Mouse (Mus musculus): ENCODE results near the gene Nbas. TPM values are rescaled to one million over a fixed set of nuclear protein-coding genes. Genes with fewer than 3 reads are reported as not detected.

The Nbas gene
- polyA plus RNA-seq, 1 experiment from 2014 or later, result 16.2 TPM

DNA sequence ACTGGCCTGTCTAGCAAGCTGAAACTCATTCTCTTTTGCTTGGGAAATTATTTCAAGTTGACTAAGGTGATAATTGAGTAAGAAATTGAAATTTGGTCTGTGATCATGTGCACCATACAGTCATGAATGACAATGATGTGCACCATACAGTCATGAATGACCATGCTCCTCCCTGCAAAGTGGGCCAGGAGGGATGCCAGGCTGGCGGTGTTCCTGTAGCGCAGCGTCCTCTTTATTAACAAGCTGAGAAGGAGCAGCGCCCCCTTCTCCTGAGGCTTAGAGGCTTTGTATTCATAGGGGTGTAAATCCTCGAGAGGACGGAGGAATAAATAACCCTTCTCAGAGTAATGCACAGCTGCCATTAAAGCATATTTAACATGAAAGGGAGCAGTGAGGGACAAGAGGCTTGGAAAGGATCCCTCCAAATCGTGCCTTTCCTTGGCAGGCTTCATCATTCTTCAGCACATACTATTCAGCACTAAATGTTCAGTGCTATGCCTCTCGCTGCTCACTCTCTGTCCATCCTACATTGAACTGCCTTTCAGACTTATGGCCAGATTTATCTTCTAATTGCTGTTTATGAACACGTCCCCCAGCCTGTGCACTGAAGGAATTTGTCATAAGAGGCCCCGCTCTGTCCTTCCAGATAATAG is 230.4 kb downstream of the Nbas start:
- DNase-seq (ENCODE audit: low spot score), result no peak
- Histone ChIP-seq H3K27ac (replicated peaks) (no peak overlapping the region), H3K27me3 (replicated peaks; ENCODE audit: low read depth, poor library complexity, severe bottlenecking) (no peaks in the 10 kb centered on the region), H3K4me3 (no peak overlapping the region), H3K36me3 (replicated peaks) (no peaks in the 10 kb centered on the region), H3K9me3 (no peaks in the 10 kb centered on the region), H3K4me1 (no peaks in the 10 kb centered on the region)
- 83% methylated on average over 10 of the region's 10 CpGs for WGBS

DNA sequence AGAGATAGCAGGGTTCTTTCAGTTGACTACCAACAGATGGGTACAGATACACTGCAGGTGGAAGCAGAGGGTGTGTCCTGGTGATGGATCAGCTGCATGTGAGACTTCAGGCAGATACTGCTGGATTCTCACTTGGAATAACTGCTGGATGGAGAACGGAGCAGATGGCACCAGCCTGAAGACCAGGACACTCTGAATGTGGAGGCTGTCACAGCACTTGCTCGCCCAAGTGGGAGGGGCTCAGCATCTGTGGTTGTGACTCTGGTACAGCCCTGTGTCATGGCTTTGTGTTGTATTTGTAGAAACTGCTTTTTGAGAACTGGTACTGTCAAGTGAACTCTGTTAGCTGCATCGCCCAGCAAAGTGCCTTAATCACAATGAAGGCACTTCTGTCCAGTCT is 231.3 kb downstream of the Nbas start:
- Histone ChIP-seq H3K27me3 (replicated peaks; ENCODE audit: low read depth, poor library complexity, severe bottlenecking) (no peaks in the 10 kb centered on the region), H3K4me3 (no peak overlapping the region), H3K36me3 (replicated peaks) (no peaks in the 10 kb centered on the region), H3K4me1 (no peaks in the 10 kb centered on the region), H3K27ac (replicated peaks) (no peak overlapping the region), H3K9me3 (no peaks in the 10 kb centered on the region)
- 91% methylated on average over 3 of the region's 3 CpGs for WGBS
- no peak for DNase-seq (ENCODE audit: low spot score)

DNA sequence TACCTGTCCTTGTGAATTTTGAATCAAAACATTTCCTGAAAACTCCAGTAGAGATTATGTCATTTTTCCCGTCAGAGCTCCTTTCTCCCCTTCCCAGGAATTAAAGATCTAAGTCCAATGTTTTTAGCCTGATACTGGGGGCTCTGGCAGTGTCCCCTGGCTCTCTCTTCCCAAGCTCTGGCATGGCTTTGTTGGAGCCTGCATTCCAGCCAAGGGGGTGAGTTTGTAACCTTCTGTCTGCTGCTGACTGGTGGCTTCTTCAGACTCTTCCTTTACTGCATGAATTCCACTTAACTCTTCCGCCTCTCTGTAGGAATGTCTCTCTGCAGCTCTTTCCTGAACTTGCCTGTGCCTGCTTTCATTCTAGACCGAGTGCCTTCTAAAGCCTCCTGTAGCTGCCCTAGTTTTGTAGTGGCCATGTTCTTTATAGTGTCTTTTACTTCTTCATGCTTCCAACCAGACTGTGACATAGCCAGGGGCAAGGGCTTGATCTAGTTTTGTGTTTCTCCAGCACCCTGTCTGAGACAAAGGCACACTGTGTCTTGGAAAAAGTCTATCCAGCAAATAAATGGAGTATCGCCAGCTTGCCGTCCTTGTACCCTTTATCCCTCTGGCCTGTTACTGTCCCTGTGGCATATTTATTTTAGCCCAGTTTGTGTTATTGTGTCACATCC is 236.0 kb downstream of the Nbas start:
- H3K4me3 ChIP-seq, result no peak overlapping the region

DNA sequence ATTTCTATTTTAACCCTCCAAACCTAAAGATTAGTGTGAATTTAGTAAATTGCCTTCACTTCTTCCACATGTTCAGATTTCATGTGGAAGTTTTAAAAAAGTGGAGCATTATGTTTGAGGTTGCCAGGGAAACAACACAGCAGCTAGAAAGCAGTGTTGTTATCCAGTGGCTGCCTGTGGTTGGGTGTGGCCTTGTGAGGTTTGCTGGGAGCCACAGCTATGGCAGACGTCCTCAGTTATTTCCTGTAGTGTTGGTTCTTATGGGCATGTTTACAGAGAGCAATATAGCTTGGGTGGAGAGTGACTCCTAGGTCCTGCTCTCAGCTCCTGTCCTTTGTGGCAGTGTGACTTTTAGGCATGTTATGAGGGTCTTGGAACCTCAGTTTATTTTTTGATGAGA is 249.1 kb downstream of the Nbas start:
- no peak for DNase-seq (ENCODE audit: low spot score)
- Histone ChIP-seq H3K27ac (replicated peaks) (no peak overlapping the region), H3K9me3 (no peaks in the 10 kb centered on the region), H3K4me1 (no peaks in the 10 kb centered on the region), H3K36me3 (replicated peaks) (peaks cover 15% of the 10 kb centered on the region; the same call in 1 of the 2 replicates), H3K4me3 (no peak overlapping the region), H3K27me3 (replicated peaks; ENCODE audit: low read depth, poor library complexity, severe bottlenecking) (no peaks in the 10 kb centered on the region)
- 45% methylated on average over 1 of the region's 1 CpGs for WGBS

More for the DNA sequence above, 236.0 kb downstream of the Nbas start:
- Histone ChIP-seq H3K36me3 (replicated peaks) (no peaks in the 10 kb centered on the region), H3K9me3 (no peaks in the 10 kb centered on the region), H3K27me3 (replicated peaks; ENCODE audit: low read depth, poor library complexity, severe bottlenecking) (no peaks in the 10 kb centered on the region), H3K4me1 (no peaks in the 10 kb centered on the region), H3K27ac (replicated peaks) (no peak overlapping the region)
- WGBS, result 61% methylated on average over 5 of the region's 5 CpGs
- no peak for DNase-seq (ENCODE audit: low spot score)

DNA sequence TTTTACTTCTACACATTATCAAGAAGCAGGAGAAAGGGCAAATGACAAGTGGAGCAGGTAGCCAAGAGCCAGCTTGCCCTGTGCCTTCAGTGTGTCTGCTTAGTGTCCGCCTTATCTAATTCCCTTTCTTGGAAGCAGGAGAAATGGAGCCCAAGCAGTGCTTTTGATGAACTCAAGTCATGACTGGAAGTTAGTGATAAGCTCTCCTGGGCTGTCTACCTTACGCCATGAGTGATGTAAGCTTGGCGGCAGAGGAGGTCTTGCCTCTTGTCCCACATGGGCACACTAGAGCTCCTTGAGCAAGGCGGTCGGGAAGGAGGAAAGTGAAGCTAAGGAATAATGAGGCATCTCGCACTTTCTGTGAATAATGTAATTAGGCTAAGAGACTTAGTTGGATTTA is 250.5 kb downstream of the Nbas start:
- Histone ChIP-seq H3K4me3 (no peak overlapping the region), H3K27ac (replicated peaks) (no peak overlapping the region), H3K9me3 (no peaks in the 10 kb centered on the region), H3K27me3 (replicated peaks; ENCODE audit: low read depth, poor library complexity, severe bottlenecking) (no peaks in the 10 kb centered on the region), H3K4me1 (no peaks in the 10 kb centered on the region), H3K36me3 (replicated peaks) (peaks cover 14% of the 10 kb centered on the region; the same call in 1 of the 2 replicates)
- DNase-seq (ENCODE audit: low spot score), result no peak
- 93% methylated on average over 6 of the region's 6 CpGs for WGBS

DNA sequence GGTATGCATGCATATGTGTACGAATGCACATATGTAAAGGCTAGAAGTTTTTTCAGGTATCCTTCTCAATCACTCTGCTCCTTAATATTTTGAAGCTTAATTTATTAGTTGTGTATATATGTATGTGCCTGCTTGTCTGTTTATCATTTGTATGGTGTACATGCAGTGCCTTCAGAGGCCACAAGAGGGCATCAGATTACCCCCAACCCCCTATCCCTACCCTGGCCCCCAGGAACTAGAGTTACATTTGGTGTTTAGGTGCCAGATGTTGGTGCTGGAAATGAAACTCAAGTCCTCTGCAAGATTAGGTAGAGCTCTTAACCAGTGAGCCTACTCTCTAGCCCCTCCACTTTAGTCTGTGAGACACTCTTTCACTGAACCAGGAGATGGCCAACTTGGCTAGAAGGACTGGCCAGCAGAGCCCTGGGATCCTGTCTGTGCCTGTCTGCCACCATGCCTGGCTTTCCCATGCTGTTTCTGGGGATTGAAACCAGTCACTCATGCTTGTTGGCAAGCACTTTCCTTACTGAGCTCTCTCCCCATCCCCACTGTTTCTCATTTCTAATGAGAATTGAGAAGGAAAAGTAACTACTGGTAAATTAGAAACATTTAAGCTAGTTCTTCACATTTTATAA is 263.9 kb downstream of the Nbas start:
- Histone ChIP-seq H3K36me3 (replicated peaks) (peaks cover 11% of the 10 kb centered on the region), H3K27ac (replicated peaks) (no peak overlapping the region), H3K27me3 (replicated peaks; ENCODE audit: low read depth, poor library complexity, severe bottlenecking) (no peaks in the 10 kb centered on the region), H3K9me3 (no peaks in the 10 kb centered on the region), H3K4me3 (no peak overlapping the region), H3K4me1 (no peaks in the 10 kb centered on the region)
- DNase-seq (ENCODE audit: low spot score), result peak; percentile 17
- 78% methylated on average over 1 of the region's 1 CpGs for WGBS

DNA sequence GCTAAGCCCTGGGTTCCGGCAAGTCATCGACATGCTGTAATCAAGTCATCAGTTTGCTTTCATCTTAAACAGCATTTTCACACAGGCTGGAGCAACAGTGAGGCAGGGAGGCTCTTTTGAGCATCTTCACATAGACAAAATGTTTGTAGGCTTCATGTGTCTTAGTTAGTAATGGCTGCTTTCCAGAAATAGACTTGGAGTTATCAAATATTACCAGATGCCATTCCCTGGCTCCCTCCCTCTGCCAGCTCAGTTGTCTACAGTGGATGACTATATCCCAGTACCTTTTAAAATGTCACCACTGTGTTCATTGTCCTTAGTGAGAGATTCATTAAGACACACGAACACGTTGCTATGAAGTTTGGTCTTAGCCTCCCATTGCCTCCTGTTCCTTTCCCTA is 270.2 kb downstream of the Nbas start:
- Histone ChIP-seq H3K9me3 (no peaks in the 10 kb centered on the region), H3K4me1 (no peaks in the 10 kb centered on the region), H3K36me3 (replicated peaks) (peaks cover 10% of the 10 kb centered on the region), H3K27ac (replicated peaks) (no peak overlapping the region), H3K4me3 (no peak overlapping the region), H3K27me3 (replicated peaks; ENCODE audit: low read depth, poor library complexity, severe bottlenecking) (no peaks in the 10 kb centered on the region)
- WGBS, result 90% methylated on average over 4 of the region's 4 CpGs
- DNase-seq (ENCODE audit: low spot score), result no peak

DNA sequence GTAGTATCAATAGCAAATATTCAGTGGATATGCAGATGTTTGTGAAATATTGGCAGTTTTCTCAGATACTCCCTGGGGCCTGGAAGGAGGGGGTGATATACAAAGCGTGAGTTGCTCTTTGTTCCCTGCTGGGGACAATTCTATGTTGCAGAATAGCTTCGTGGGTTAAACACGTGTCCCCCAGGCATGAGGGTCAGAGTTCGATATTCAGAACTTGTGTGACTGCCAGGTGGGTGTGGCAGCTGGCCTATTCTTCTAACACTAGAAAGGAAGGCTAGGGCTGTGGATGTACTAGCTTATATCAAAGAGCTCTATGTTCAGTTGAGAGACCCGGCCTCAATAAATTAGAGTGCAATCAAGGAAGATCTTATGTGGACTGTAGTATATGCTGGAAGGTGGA is 274.9 kb downstream of the Nbas start:
- Histone ChIP-seq H3K9me3 (no peaks in the 10 kb centered on the region), H3K4me3 (no peak overlapping the region), H3K27ac (replicated peaks) (no peak overlapping the region), H3K27me3 (replicated peaks; ENCODE audit: low read depth, poor library complexity, severe bottlenecking) (no peaks in the 10 kb centered on the region), H3K4me1 (no peaks in the 10 kb centered on the region), H3K36me3 (replicated peaks) (no peaks in the 10 kb centered on the region)
- 76% methylated on average over 5 of the region's 5 CpGs for WGBS
- no peak for DNase-seq (ENCODE audit: low spot score)

DNA sequence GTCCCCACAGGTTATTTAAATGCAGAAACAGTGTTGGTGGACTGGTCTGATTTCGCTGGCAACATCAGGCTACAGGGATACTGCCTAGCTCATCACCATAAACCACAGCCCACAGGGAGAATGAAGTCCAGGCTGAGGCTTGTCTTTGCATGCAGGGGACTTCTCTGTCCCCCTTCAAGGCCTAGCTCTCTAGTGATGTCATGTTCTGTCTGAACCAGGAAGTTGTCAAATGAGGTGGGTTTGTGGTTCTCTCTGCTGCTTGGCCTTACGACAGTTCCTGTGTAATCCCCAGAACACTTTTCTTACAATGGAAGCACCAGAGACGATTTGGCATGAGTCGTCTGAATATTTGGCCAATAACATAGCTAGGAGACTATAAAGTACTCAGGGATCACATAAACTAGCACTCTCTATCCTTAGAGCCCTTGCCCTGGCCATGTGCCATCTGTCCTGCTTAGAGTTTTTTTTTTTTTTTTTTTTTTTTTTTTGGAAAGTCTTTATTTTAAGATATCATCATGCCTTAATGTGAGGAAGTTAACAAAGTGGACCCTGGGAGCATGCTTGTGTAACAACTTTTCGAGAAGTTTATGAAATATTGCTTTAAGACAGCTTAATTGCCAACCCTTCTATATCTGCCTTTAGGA is 294.8 kb downstream of the Nbas start:
- H3K36me3 ChIP-seq (replicated peaks), result peaks cover 5% of the 10 kb centered on the region; the same call in 1 of the 2 replicates
- no peak overlapping the region for H3K27ac ChIP-seq (replicated peaks)
- DNase-seq (ENCODE audit: low spot score), result no peak
- H3K27me3 ChIP-seq (replicated peaks; ENCODE audit: low read depth, poor library complexity, severe bottlenecking), result no peaks in the 10 kb centered on the region
- H3K9me3 ChIP-seq, result no peaks in the 10 kb centered on the region
- no peaks in the 10 kb centered on the region for H3K4me1 ChIP-seq
- H3K4me3 ChIP-seq, result no peak overlapping the region
- WGBS, result 86% methylated on average over 5 of the region's 5 CpGs

DNA sequence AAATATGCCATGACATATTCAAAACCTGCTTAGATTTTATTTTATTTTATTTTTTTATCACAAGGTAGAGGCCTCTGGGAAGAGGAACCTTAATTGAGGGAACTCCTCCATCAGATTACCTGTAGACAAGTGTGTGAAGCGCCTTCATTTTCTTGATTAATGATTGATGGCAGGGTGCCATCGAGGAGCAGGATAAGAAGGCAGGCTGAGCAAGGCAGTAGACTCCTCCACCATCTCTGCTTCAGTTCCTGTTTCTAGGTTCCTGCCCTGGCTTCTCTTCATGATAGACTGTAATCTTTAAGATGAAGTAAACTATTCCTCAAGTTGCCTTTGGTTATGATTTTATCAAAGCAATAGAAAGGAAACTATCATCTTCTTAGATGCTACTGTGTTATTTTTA is 295.4 kb downstream of the Nbas start:
- 94% methylated on average over 2 of the region's 2 CpGs for WGBS
- DNase-seq (ENCODE audit: low spot score), result no peak
- Histone ChIP-seq H3K9me3 (no peaks in the 10 kb centered on the region), H3K27me3 (replicated peaks; ENCODE audit: low read depth, poor library complexity, severe bottlenecking) (no peaks in the 10 kb centered on the region), H3K4me1 (no peaks in the 10 kb centered on the region), H3K4me3 (no peak overlapping the region), H3K27ac (replicated peaks) (no peak overlapping the region), H3K36me3 (replicated peaks) (peaks cover 5% of the 10 kb centered on the region; the same call in 1 of the 2 replicates)

DNA sequence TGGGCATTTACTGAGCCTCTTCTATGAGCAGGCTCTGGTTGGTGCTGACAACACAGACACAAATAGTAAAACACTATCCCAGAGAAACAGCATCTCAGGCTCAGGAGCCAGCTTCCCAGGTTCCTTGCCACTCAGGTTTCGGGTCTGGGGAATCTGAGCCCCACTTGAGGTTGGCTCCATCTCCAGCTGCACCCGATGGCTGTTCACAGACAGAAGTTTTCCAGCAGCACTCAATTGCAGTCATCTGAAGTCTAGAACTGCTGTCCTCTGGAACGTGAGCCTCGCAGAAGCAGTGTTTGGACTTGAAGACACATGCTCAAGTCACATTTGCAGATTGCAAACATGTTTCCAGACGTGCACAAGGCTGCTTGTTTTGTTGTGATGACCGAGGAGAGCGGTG is 297.5 kb downstream of the Nbas start:
- WGBS, result 88% methylated on average over 7 of the region's 7 CpGs
- no peaks in the 10 kb centered on the region; the same call in 1 of the 2 replicates for H3K36me3 ChIP-seq (replicated peaks)
- no peak for DNase-seq (ENCODE audit: low spot score)

DNA sequence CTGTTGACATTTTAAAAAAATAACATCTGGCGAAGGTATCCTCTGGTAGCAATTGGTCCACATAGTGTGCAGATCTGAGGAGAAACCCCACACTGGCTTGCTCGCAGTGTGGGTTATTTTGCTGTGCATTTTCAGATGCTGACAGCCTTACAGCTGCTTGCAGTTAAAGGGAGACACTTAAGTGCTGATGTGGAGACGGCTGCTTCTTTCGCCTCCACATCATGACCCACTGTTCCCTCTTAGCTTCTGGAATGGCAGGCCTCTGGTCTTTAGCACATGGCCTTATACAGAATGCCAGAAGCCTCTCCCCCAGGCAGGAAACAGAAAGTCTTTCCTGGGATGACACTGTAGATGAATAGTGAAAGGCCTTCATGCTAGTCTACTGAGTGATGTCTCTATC is 306.2 kb downstream of the Nbas start:
- WGBS, result 65% methylated on average over 4 of the region's 4 CpGs
- peaks cover 31% of the 10 kb centered on the region for H3K4me1 ChIP-seq
- no peaks in the 10 kb centered on the region for H3K27me3 ChIP-seq (replicated peaks; ENCODE audit: low read depth, poor library complexity, severe bottlenecking)
- no peaks in the 10 kb centered on the region for H3K36me3 ChIP-seq (replicated peaks)
- no peaks in the 10 kb centered on the region for H3K9me3 ChIP-seq
- peak; percentile 15 for DNase-seq (ENCODE audit: low spot score)
- no peak overlapping the region for H3K4me3 ChIP-seq
- peak overlapping the region; percentile 27; the same call in 1 of the 2 replicates for H3K27ac ChIP-seq (replicated peaks)

More for the DNA sequence above, 297.5 kb downstream of the Nbas start:
- H3K27me3 ChIP-seq (replicated peaks; ENCODE audit: low read depth, poor library complexity, severe bottlenecking), result no peaks in the 10 kb centered on the region
- no peaks in the 10 kb centered on the region for H3K9me3 ChIP-seq
- H3K4me1 ChIP-seq, result no peaks in the 10 kb centered on the region
- H3K27ac ChIP-seq (replicated peaks), result no peak overlapping the region
- H3K4me3 ChIP-seq, result no peak overlapping the region
